Mouse (Mus musculus): Measurements from ENCODE around the gene Dgka.

GRCm38 (mm10) chr10:128778441-128778840, 33.8 kb upstream of the Dgka start:
- TF ChIP-seq CTCF (IDR thresholded peaks at IDR 0.05; ENCODE audit: low read depth), result no peak
- no peak for TF ChIP-seq EP300 (optimal IDR thresholded peaks at IDR 0.05)
